Mouse (Mus musculus) MEL (cell line): ENCODE measurements around the gene Barx2.

Experiments
- CHD1 ChIP-seq: IDR thresholded peaks from 2 replicates; pipeline ENCODE4 v1.6.1; 2012; ENCODE audit warnings: low read depth, mild to moderate bottlenecking, inconsistent platforms, low read length, improper control_type of control experiment
- CHD2 ChIP-seq: IDR thresholded peaks from 2 replicates; pipeline ENCODE4 v1.6.1; 2011; ENCODE audit warnings: low read length, improper control_type of control experiment
- CTCF ChIP-seq, 3 experiments: IDR thresholded peaks in 2 of 3; conservative IDR thresholded peaks in 1 of 3; 2 replicates each; pipeline ENCODE4 v1.5.1; 2011 to 2012; ENCODE audit warnings: low read length in 3 of 3, low read depth in 2 of 3, mild to moderate bottlenecking in 2 of 3, improper control_type of control experiment in 1 of 3, inconsistent platforms in 1 of 3, mixed read lengths in 1 of 3, moderate library complexity in 1 of 3; ENCODE audit not compliant: control insufficient read depth in 1 of 3, insufficient read depth in 1 of 3, poor library complexity in 1 of 3, severe bottlenecking in 1 of 3
- EP300 ChIP-seq, 2 experiments: IDR thresholded peaks; 2 replicates each; pipeline ENCODE4 v1.6.1; 2011; ENCODE audit warnings: improper control_type of control experiment in 2 of 2, low read length in 2 of 2, low read depth in 1 of 2, mild to moderate bottlenecking in 1 of 2
- ETS1 ChIP-seq: IDR thresholded peaks from 2 replicates; pipeline ENCODE4 v1.6.1; 2012; ENCODE audit warnings: low read depth, mild to moderate bottlenecking, inconsistent platforms, low read length, improper control_type of control experiment, moderate library complexity
- GATA1 ChIP-seq: IDR thresholded peaks from 2 replicates; pipeline ENCODE4 v1.6.1; 2011; ENCODE audit warnings: low read depth, low read length, improper control_type of control experiment
- MEF2A ChIP-seq: IDR thresholded peaks from 2 replicates; pipeline ENCODE4 v1.6.1; 2014; ENCODE audit warnings: low read depth, mild to moderate bottlenecking, inconsistent platforms, low read length, improper control_type of control experiment; ENCODE audit not compliant: poor library complexity, insufficient replicate concordance, severe bottlenecking; ENCODE audit errors: extremely low read depth
- MXI1 ChIP-seq: IDR thresholded peaks from 2 replicates; pipeline ENCODE4 v1.6.1; 2011; ENCODE audit warnings: mild to moderate bottlenecking, low read depth, low read length, improper control_type of control experiment
- NELFE ChIP-seq: IDR thresholded peaks from 2 replicates; pipeline ENCODE4 v1.6.1; 2011; ENCODE audit warnings: low read depth, low read length, improper control_type of control experiment
- POLR2A ChIP-seq, 2 experiments: IDR thresholded peaks; 2 replicates each; pipeline ENCODE4 v1.6.1; 2011 to 2012; ENCODE audit warnings: low read length in 2 of 2, mild to moderate bottlenecking in 2 of 2, control low read depth in 1 of 2, improper control_type of control experiment in 1 of 2, low read depth in 1 of 2, moderate library complexity in 1 of 2; ENCODE audit not compliant: control insufficient read depth in 1 of 2, insufficient read depth in 1 of 2, poor library complexity in 1 of 2
- POLR2AphosphoS5 ChIP-seq: IDR thresholded peaks from 2 replicates; pipeline ENCODE4 v1.6.1; 2012; ENCODE audit warnings: low read depth, borderline replicate concordance, mild to moderate bottlenecking, inconsistent platforms, low read length, moderate library complexity, mixed read lengths
- USF1 ChIP-seq: IDR thresholded peaks from 2 replicates; pipeline ENCODE4 v1.6.1; 2014; ENCODE audit warnings: low read depth, mild to moderate bottlenecking, inconsistent platforms, low read length, improper control_type of control experiment, moderate library complexity
- ZC3H11A ChIP-seq: IDR thresholded peaks from 2 replicates; pipeline ENCODE4 v1.6.1; 2012; ENCODE audit warnings: low read depth, mild to moderate bottlenecking, inconsistent platforms, low read length, improper control_type of control experiment

DNA sequence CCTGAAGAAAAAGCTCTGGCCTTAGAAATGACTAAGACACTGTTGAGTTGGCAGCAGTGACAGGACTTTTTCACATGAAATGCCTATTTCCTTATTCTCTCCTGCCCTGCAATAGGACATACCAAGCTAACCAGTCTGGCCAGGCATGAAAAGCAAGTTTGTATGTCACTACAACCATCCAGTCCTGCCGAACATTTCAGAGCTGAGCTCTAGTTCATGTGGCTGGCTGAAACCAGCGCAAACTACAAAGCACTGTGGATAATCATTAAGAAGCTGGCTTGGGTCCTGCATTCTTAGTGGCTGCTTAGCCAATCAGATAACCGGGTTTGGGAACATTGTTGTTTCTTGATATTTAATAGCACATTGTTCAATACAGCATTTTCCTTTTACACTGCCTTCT is 13.5 kb upstream of the Barx2 start:
- TF ChIP-seq POLR2AphosphoS5 (no peak), MEF2A (no peak), CTCF (IDR thresholded peaks at IDR 0.05 in 2 of 3, conservative IDR thresholded peaks at IDR 0.05 in 1 of 3; ENCODE audit: control insufficient read depth in 1 of 3, insufficient read depth in 1 of 3, low read depth in 2 of 3, low read length in 3 of 3, poor library complexity in 1 of 3, severe bottlenecking in 1 of 3) (no peak), CHD1 (no peak), MXI1 (no peak), USF1 (no peak), POLR2A (IDR thresholded peaks at IDR 0.05; ENCODE audit: control insufficient read depth in 1 of 2, insufficient read depth in 1 of 2, low read depth in 1 of 2, low read length in 2 of 2, poor library complexity in 1 of 2) (no peak), EP300 (IDR thresholded peaks at IDR 0.05; ENCODE audit: low read depth in 1 of 2, low read length in 2 of 2) (no peak), ETS1 (no peak), CHD2 (no peak), ZC3H11A (no peak), NELFE (no peak), GATA1 (no peak)
